Comparison of ENCODE assay signal across 21 mouse cellular contexts in genomic region chr5:134920106-134920687, GRCm38 (mm10). TPM values are rescaled to one million over a fixed set of nuclear protein-coding genes. Genes with fewer than 3 reads are reported as not detected.
DNase-seq lines count a peak whose midpoint lies in the region; ATAC-seq and TF ChIP-seq lines count a peak whose summit lies in the region.
"Had no signal": no experiment of that assay in that cellular context is flagged by ENCODE, and none has a peak within 500 bp of the region (broad histone marks: within the 10 kb centered on the region; RNA-seq: fewer than 3 reads in every experiment).

No protein-coding gene starts in this region.

- no peak for TF ChIP-seq RAD21 in MEL (IDR thresholded peaks at IDR 0.05; ENCODE audit: low read depth, low read length)

- H3K4me2 ChIP-seq in forebrain, embryonic 16.5 days (ENCODE audit: low read length): no peak overlapping the region
- peak overlapping the region; percentile 62 for H3K4me2 ChIP-seq in liver, embryonic 14.5 days (ENCODE audit: low read depth)
- H3K4me2 ChIP-seq: limb, embryonic 15.5 days; midbrain, embryonic 12.5 days had no signal

- H3K27me3 ChIP-seq in forebrain, embryonic 10.5 days (ENCODE audit: poor library complexity, severe bottlenecking): no peaks in the 10 kb centered on the region
- no peaks in the 10 kb centered on the region for H3K27me3 ChIP-seq in forebrain, embryonic 16.5 days (replicated peaks; ENCODE audit: control insufficient read depth, insufficient read depth, low read length)
- no peaks in the 10 kb centered on the region for H3K27me3 ChIP-seq in MEL (ENCODE audit: control insufficient read depth in 1 of 2, insufficient read depth in 2 of 2, low read length in 2 of 2)
- H3K27me3 ChIP-seq in liver, embryonic 14.5 days (ENCODE audit: control insufficient read depth, insufficient read depth, low read length): no peaks in the 10 kb centered on the region
- H3K27me3 ChIP-seq: limb, embryonic 15.5 days; midbrain, embryonic 12.5 days had no signal

- H3K9me3 ChIP-seq in forebrain, embryonic 10.5 days: peaks cover 5% of the 10 kb centered on the region; the same call in 1 of the 2 replicates
- H3K9me3 ChIP-seq in forebrain, embryonic 16.5 days (ENCODE audit: control insufficient read depth, low read length): no peaks in the 10 kb centered on the region
- no peaks in the 10 kb centered on the region for H3K9me3 ChIP-seq in MEL (replicated peaks; ENCODE audit: insufficient read depth, low read length)
- H3K9me3 ChIP-seq in liver, embryonic 14.5 days (ENCODE audit: control insufficient read depth, low read length): peaks cover 2% of the 10 kb centered on the region
- H3K9me3 ChIP-seq: limb, embryonic 15.5 days had no signal

- H3K4me1 ChIP-seq in forebrain, embryonic 10.5 days: peaks cover 6% of the 10 kb centered on the region; the same call in 1 of the 2 replicates
- H3K4me1 ChIP-seq in forebrain, embryonic 16.5 days (replicated peaks; ENCODE audit: control insufficient read depth, insufficient read depth, low read length): no peaks in the 10 kb centered on the region
- H3K4me1 ChIP-seq in MEL (ENCODE audit: control insufficient read depth in 1 of 2, insufficient read depth in 2 of 2, low read length in 2 of 2): peaks cover 17 to 43% of the 10 kb centered on the region in 2 experiments
- peaks cover 49 to 53% of the 10 kb centered on the region in 2 experiments for H3K4me1 ChIP-seq in liver, embryonic 14.5 days (replicated peaks; ENCODE audit: control insufficient read depth in 2 of 2, insufficient read depth in 2 of 2, low read length in 1 of 2)
- H3K4me1 ChIP-seq: limb, embryonic 15.5 days; midbrain, embryonic 12.5 days had no signal

- no peak overlapping the region for H3K4me3 ChIP-seq in forebrain, embryonic 10.5 days
- H3K4me3 ChIP-seq in forebrain, embryonic 16.5 days (replicated peaks; ENCODE audit: low read length): no peak overlapping the region
- no peak overlapping the region for H3K4me3 ChIP-seq in MEL (ENCODE audit: control insufficient read depth in 1 of 2, insufficient read depth in 1 of 2, low read depth in 2 of 2, low read length in 2 of 2)
- no peak overlapping the region; a peak in 1 of 4 replicates for H3K4me3 ChIP-seq in liver, embryonic 14.5 days (ENCODE audit: insufficient read depth in 1 of 2, low read depth in 2 of 2, low read length in 2 of 2)
- H3K4me3 ChIP-seq: layer of hippocampus, adult 2 months; left cerebral cortex, adult 2 months; limb, embryonic 15.5 days; midbrain, embryonic 12.5 days; myocyte had no signal

- TF ChIP-seq EP300 in MEL (IDR thresholded peaks at IDR 0.05; ENCODE audit: low read depth in 1 of 2, low read length in 2 of 2): peak; percentile 43 to 48; a peak in 2 of 4 replicates
- TF ChIP-seq EP300 in liver, embryonic 14.5 days (IDR thresholded peaks at IDR 0.05; ENCODE audit: low read depth): peak; percentile 77

- no peak for ATAC-seq in forebrain, embryonic 16.5 days
- no peak for ATAC-seq in liver, embryonic 14.5 days (ENCODE audit: insufficient read depth)
- ATAC-seq: inflammation-experienced regulatory T-cells, adult 6 months had no signal

- no peak for TF ChIP-seq POLR2A in MEL (IDR thresholded peaks at IDR 0.05; ENCODE audit: control insufficient read depth in 1 of 2, insufficient read depth in 1 of 2, low read depth in 1 of 2, low read length in 2 of 2, poor library complexity in 1 of 2)
- no peak for TF ChIP-seq POLR2A in brain, embryonic 14.5 days (IDR thresholded peaks at IDR 0.05; ENCODE audit: borderline replicate concordance, extremely low read depth, insufficient read depth, insufficient read length, poor library complexity, severe bottlenecking)

- no peak overlapping the region for H3K9ac ChIP-seq in forebrain, embryonic 16.5 days (replicated peaks; ENCODE audit: low read depth, low read length)
- H3K9ac ChIP-seq in MEL (ENCODE audit: control insufficient read depth, low read depth, low read length, poor library complexity, severe bottlenecking): 0 out of 2 replicates have a peak overlapping the region, but pooled peaks have one; percentile 17
- H3K9ac ChIP-seq in liver, embryonic 14.5 days (replicated peaks): peak overlapping the region; percentile 61
- H3K9ac ChIP-seq: limb, embryonic 15.5 days; midbrain, embryonic 12.5 days had no signal

- WGBS in forebrain, embryonic 10.5 days: 82% methylated on average over 6 of the region's 6 CpGs
- 64% methylated on average over 6 of the region's 6 CpGs for WGBS in forebrain, embryonic 16.5 days
- 58% methylated on average over 6 of the region's 6 CpGs for WGBS in liver, embryonic 14.5 days (ENCODE audit: insufficient replicate concordance)

- no peaks in the 10 kb centered on the region for H3K36me3 ChIP-seq in forebrain, embryonic 10.5 days (replicated peaks)
- no peaks in the 10 kb centered on the region for H3K36me3 ChIP-seq in forebrain, embryonic 16.5 days (ENCODE audit: control insufficient read depth, insufficient read depth)
- H3K36me3 ChIP-seq in MEL (ENCODE audit: control insufficient read depth in 1 of 2, insufficient read depth in 2 of 2, low read length in 2 of 2): peaks cover 0 to 34% of the 10 kb centered on the region in 2 experiments; a peak in 2 of 4 replicates
- H3K36me3 ChIP-seq in liver, embryonic 14.5 days (replicated peaks; ENCODE audit: control insufficient read depth, insufficient read depth, low read depth): no peaks in the 10 kb centered on the region
- H3K36me3 ChIP-seq: limb, embryonic 15.5 days; midbrain, embryonic 12.5 days had no signal

- no peak for DNase-seq in forebrain, embryonic 10.5 days (ENCODE audit: extremely low spot score, low spot score)
- peak; percentile 46 for DNase-seq in MEL (ENCODE audit: low read depth, low spot score)
- peak; percentile 42 for DNase-seq in brain, embryonic 14.5 days (ENCODE audit: low read depth)
- DNase-seq in liver, embryonic 14.5 days (ENCODE audit: low read depth in 3 of 3, low spot score in 3 of 3): peak in 1 of 3 experiments; percentile 48
- no peak for DNase-seq in heart, adult 8-10 months (ENCODE audit: low spot score)
- no peak for DNase-seq in yolk sac, embryonic 10.5 days (ENCODE audit: low spot score)
- DNase-seq in frontal cortex, adult 2 months (ENCODE audit: extremely low spot score in 1 of 2, low spot score in 1 of 2): no peak
- DNase-seq: adrenal gland, adult 8-10 months; B cell, adult 2 months; right cerebral cortex, adult 18-20 months had no signal

- 0 out of 2 replicates have a peak overlapping the region, but pooled peaks have one; percentile 25 for H3K27ac ChIP-seq in forebrain, embryonic 10.5 days
- H3K27ac ChIP-seq in forebrain, embryonic 16.5 days (ENCODE audit: low read length): no peak overlapping the region
- peak overlapping the region; percentile 50 for H3K27ac ChIP-seq in MEL (ENCODE audit: control insufficient read depth, low read depth, low read length)
- H3K27ac ChIP-seq in liver, embryonic 14.5 days: peak overlapping the region; percentile 95
- H3K27ac ChIP-seq: layer of hippocampus, adult 2 months; left cerebral cortex, adult 2 months; limb, embryonic 15.5 days; midbrain, embryonic 12.5 days had no signal

- no peak for TF ChIP-seq CTCF in MEL (IDR thresholded peaks at IDR 0.05 in 2 of 3, conservative IDR thresholded peaks at IDR 0.05 in 1 of 3; ENCODE audit: control insufficient read depth in 1 of 3, insufficient read depth in 1 of 3, low read depth in 2 of 3, low read length in 3 of 3, poor library complexity in 1 of 3, severe bottlenecking in 1 of 3)
- no peak for TF ChIP-seq CTCF in brain, embryonic 14.5 days (IDR thresholded peaks at IDR 0.05; ENCODE audit: borderline replicate concordance, extremely low read depth, insufficient read depth, insufficient read length)
- TF ChIP-seq CTCF in liver, embryonic 14.5 days (IDR thresholded peaks at IDR 0.05; ENCODE audit: low read depth): no peak

- H3K79me2 ChIP-seq in MEL (ENCODE audit: control insufficient read depth, insufficient read depth, low read length, poor library complexity): no peaks in the 10 kb centered on the region

RNA-seq across cellular contexts. Expression of gene Cldn13, which starts 4.9 kb away (rescaled TPM):
- 2.0 and 4.9 TPM in 2 replicates for polyA plus RNA-seq in forebrain, embryonic 10.5 days (2016; fragmentation: Nextera tagmentation; extraction: Ambion mirVana)
- polyA plus RNA-seq in forebrain, embryonic 16.5 days (2015; fragmentation: Nextera tagmentation; extraction: Ambion mirVana): not detected in 2 replicates
- total RNA-seq in MEL (2012; rRNA removed): 5.4 and 13.1 TPM in 2 replicates
- polyA plus RNA-seq in MEL (2012; ENCODE audit: insufficient read depth in 1 of 2, insufficient read length in 2 of 2, low read depth in 1 of 2, low replicate concordance in 2 of 2, missing spikeins in 1 of 2): 1 to 10 TPM in 1 of 2 experiments, not detected in 1; 5.7 TPM
- 0.10 TPM in 1 of 2 replicates, not detected in the other for polyA plus RNA-seq in brain, embryonic 14.5 days (2012; rRNA removed)
- 148 and 152 TPM in 2 replicates for polyA plus RNA-seq in liver, embryonic 14.5 days (2012; rRNA removed)
- 288 and 296 TPM in 2 replicates for polyA plus RNA-seq in liver, embryonic 14.5 days (2014; fragmentation: Nextera tagmentation; extraction: Ambion mirVana)
- total RNA-seq in heart, adult 8-10 months (2022): not detected
- not detected in 2 replicates for polyA plus RNA-seq in frontal cortex, adult 2 months (2012; rRNA removed)
- total RNA-seq: adrenal gland, adult 8-10 months; layer of hippocampus, adult 2 months; left cerebral cortex, adult 2 months had no signal
- polyA plus RNA-seq: inflammation-experienced regulatory T-cells, adult 6 months; myocyte had no signal

RNA-seq across cellular contexts. Expression of gene Mettl27, which starts 12.0 kb away (rescaled TPM):
- polyA plus RNA-seq in forebrain, embryonic 10.5 days (2016; fragmentation: Nextera tagmentation; extraction: Ambion mirVana): 10.3 and 11.8 TPM in 2 replicates
- polyA plus RNA-seq in forebrain, embryonic 16.5 days (2015; fragmentation: Nextera tagmentation; extraction: Ambion mirVana): 8.4 and 10.6 TPM in 2 replicates
- 0.75 and 0.96 TPM in 2 replicates for total RNA-seq in MEL (2012; rRNA removed)
- 1 to 10 TPM in 1 of 2 experiments, not detected in 1; 3.1 TPM for polyA plus RNA-seq in MEL (2012; ENCODE audit: insufficient read depth in 1 of 2, insufficient read length in 2 of 2, low read depth in 1 of 2, low replicate concordance in 2 of 2, missing spikeins in 1 of 2)
- 5.6 and 6.9 TPM in 2 replicates for polyA plus RNA-seq in brain, embryonic 14.5 days (2012; rRNA removed)
- 7.1 and 7.9 TPM in 2 replicates for polyA plus RNA-seq in liver, embryonic 14.5 days (2012; rRNA removed)
- polyA plus RNA-seq in liver, embryonic 14.5 days (2014; fragmentation: Nextera tagmentation; extraction: Ambion mirVana): 14.4 and 16.3 TPM in 2 replicates
- 10 to 100 TPM in 1 of 4 experiments, 1 to 10 TPM in 3; 6.3 to 11.9 (median 7.9) TPM for total RNA-seq in heart, adult 8-10 months (2022)
- polyA plus RNA-seq in frontal cortex, adult 2 months (2012; rRNA removed): 14.0 and 14.9 TPM in 2 replicates

RNA-seq across cellular contexts. Expression of gene Tmem270, which starts 13.7 kb away (rescaled TPM):
- not detected in 2 replicates for polyA plus RNA-seq in forebrain, embryonic 10.5 days (2016; fragmentation: Nextera tagmentation; extraction: Ambion mirVana)
- polyA plus RNA-seq in forebrain, embryonic 16.5 days (2015; fragmentation: Nextera tagmentation; extraction: Ambion mirVana): not detected in 2 replicates
- total RNA-seq in MEL (2012; rRNA removed): not detected in 2 replicates
- not detected for polyA plus RNA-seq in MEL (2012; ENCODE audit: insufficient read depth in 1 of 2, insufficient read length in 2 of 2, low read depth in 1 of 2, low replicate concordance in 2 of 2, missing spikeins in 1 of 2)
- not detected in 2 replicates for polyA plus RNA-seq in brain, embryonic 14.5 days (2012; rRNA removed)
- polyA plus RNA-seq in liver, embryonic 14.5 days (2012; rRNA removed): 0.04 TPM in 1 of 2 replicates, not detected in the other
- polyA plus RNA-seq in liver, embryonic 14.5 days (2014; fragmentation: Nextera tagmentation; extraction: Ambion mirVana): not detected in 2 replicates
- not detected for total RNA-seq in heart, adult 8-10 months (2022)
- polyA plus RNA-seq in frontal cortex, adult 2 months (2012; rRNA removed): not detected in 2 replicates
- total RNA-seq: adrenal gland, adult 8-10 months; hematopoietic stem cell, adult 5-6 weeks; layer of hippocampus, adult 2 months; left cerebral cortex, adult 2 months had no signal
- polyA plus RNA-seq: heart, embryonic 14.5 days; inflammation-experienced regulatory T-cells, adult 6 months; kidney, embryonic 16.5 days; limb, embryonic 15.5 days; midbrain, embryonic 12.5 days; myocyte; thymus, postnatal 0 days had no signal

RNA-seq across cellular contexts. Expression of gene Cldn4, which starts 26.5 kb away (rescaled TPM):
- polyA plus RNA-seq in forebrain, embryonic 10.5 days (2016; fragmentation: Nextera tagmentation; extraction: Ambion mirVana): 6.2 and 6.3 TPM in 2 replicates
- polyA plus RNA-seq in forebrain, embryonic 16.5 days (2015; fragmentation: Nextera tagmentation; extraction: Ambion mirVana): not detected in 2 replicates
- 0.08 TPM in 1 of 2 replicates, not detected in the other for total RNA-seq in MEL (2012; rRNA removed)
- polyA plus RNA-seq in MEL (2012; ENCODE audit: insufficient read depth in 1 of 2, insufficient read length in 2 of 2, low read depth in 1 of 2, low replicate concordance in 2 of 2, missing spikeins in 1 of 2): under 1 TPM in 1 of 2 experiments, not detected in 1; 0.04 TPM
- polyA plus RNA-seq in brain, embryonic 14.5 days (2012; rRNA removed): 3.2 and 3.5 TPM in 2 replicates
- 0.35 and 0.39 TPM in 2 replicates for polyA plus RNA-seq in liver, embryonic 14.5 days (2012; rRNA removed)
- 0.29 TPM in 2 replicates for polyA plus RNA-seq in liver, embryonic 14.5 days (2014; fragmentation: Nextera tagmentation; extraction: Ambion mirVana)
- total RNA-seq in heart, adult 8-10 months (2022): not detected
- 0.08 and 0.32 TPM in 2 replicates for polyA plus RNA-seq in frontal cortex, adult 2 months (2012; rRNA removed)
- total RNA-seq: adrenal gland, adult 8-10 months; hematopoietic stem cell, adult 5-6 weeks; layer of hippocampus, adult 2 months; left cerebral cortex, adult 2 months had no signal
- polyA plus RNA-seq: inflammation-experienced regulatory T-cells, adult 6 months; myocyte had no signal

Comparison
In these comparisons a context has a peak if more than half of its experiments do, and no peak if none do; other contexts are left out.
1. DNase-seq: peak in MEL (single experiment) and brain, embryonic 14.5 days (single experiment); none in forebrain, embryonic 10.5 days (single experiment), heart, adult 8-10 months (single experiment), yolk sac, embryonic 10.5 days (single experiment) and frontal cortex, adult 2 months (0 of 2).
2. RNA of gene Cldn13, which starts 4.9 kb away (polyA plus RNA-seq): 148 to 296 TPM in liver, embryonic 14.5 days; 5.7 TPM in MEL, 2.0 to 4.9 TPM in forebrain, embryonic 10.5 days, 0.10 TPM in brain, embryonic 14.5 days, not detected in forebrain, embryonic 16.5 days and not detected in frontal cortex, adult 2 months; every median in the first group is over 10 times any median in the second.